Mouse (Mus musculus) cortical plate, adult 2 months (tissue): Measurements from ENCODE around the gene Alcam. TPM values are rescaled to one million over a fixed set of nuclear protein-coding genes. Genes with fewer than 3 reads are reported as not detected.
A peak's percentile ranks its signal among the peaks of the same experiment; 100 is the strongest.

ENCODE experiments used
- H3K27ac ChIP-seq: fragments of 200-500 bp; 2 replicates; pipeline ENCODE4 v1.5.1; 2012; ENCODE audit warnings: low read length, control low read depth, inconsistent platforms; ENCODE audit not compliant: insufficient read depth
- H3K4me1 ChIP-seq: fragments of 200-500 bp; 2 replicates; pipeline ENCODE4 v1.6.1; 2011; ENCODE audit warnings: low read length; ENCODE audit not compliant: control insufficient read depth, insufficient read depth
- H3K4me3 ChIP-seq: fragments of 200-500 bp; 2 replicates; pipeline ENCODE4 v1.5.1; 2011; ENCODE audit warnings: mild to moderate bottlenecking, low read length, control low read depth; ENCODE audit not compliant: insufficient read depth
- CTCF ChIP-seq: fragments of 200-500 bp; IDR thresholded peaks from 2 replicates; pipeline ENCODE4 v1.5.1; 2011; ENCODE audit warnings: mild to moderate bottlenecking, control low read depth, low read length; ENCODE audit not compliant: insufficient read depth; ENCODE audit errors: extremely low read depth
- POLR2A ChIP-seq: fragments of 200-500 bp; IDR thresholded peaks from 2 replicates; pipeline ENCODE4 v1.6.1; 2011; ENCODE audit warnings: mild to moderate bottlenecking, low read length, control low read depth; ENCODE audit not compliant: insufficient read depth; ENCODE audit errors: extremely low read depth
- polyA plus RNA-seq: library from polyadenylated mRNA; depleted of rRNA; stranded (reverse); fragments of >200 nt; gene quantifications from 2 replicates; pipeline ENCODE4 v1.2.3, GENCODE M21; 2012

Alcam gene
- polyA plus RNA-seq, 1 experiment: 57.2 TPM

DNA sequence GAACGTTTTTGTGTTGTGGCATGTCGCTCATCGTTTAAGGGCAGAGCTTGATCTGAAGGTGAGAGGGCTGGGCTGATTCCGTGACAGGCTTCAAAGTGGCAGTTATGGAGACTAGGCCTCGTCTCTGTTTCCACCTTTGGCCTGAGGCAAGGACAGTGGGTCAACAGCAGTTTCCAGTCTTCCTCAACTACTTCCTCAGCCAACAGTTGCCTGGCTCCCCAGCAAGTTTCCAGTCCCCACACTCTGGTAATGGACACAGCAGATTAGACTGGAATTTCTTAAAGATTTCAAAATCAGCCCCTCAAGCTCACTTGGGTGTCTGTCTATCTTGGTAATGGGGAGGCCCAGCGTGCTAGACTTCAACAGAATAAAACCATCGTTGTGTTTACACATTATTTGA is 224.4 kb downstream of the Alcam start:
- TF ChIP-seq CTCF (no peak), POLR2A (no peak)
- H3K4me3 ChIP-seq: no peak overlapping the region
- peaks cover 2% of the 10 kb centered on the region; the same call in 1 of the 2 replicates for H3K4me1 ChIP-seq
- no peak overlapping the region for H3K27ac ChIP-seq

DNA sequence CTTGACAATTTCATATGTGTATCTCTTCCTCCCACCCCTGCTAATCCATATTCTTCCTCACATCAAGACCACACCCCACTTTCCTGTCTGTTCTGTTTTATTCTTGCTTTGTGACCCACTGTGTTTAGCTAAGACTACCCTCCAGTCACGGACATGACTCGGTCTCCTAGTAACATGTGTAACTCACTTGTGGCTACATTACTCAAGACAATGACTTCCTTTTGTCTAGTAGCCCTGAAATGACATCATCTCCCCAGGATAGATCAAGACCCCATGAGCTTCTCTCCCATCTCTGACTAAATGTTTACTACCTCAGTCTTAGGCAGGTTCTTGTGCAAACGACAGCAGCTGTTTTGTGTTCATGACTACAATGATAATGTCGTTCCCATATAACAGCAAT is 231.0 kb downstream of the Alcam start:
- Histone ChIP-seq H3K4me3 (no peak overlapping the region), H3K4me1 (no peaks in the 10 kb centered on the region), H3K27ac (no peak overlapping the region)
- no peak for TF ChIP-seq POLR2A
- TF ChIP-seq CTCF: no peak

DNA sequence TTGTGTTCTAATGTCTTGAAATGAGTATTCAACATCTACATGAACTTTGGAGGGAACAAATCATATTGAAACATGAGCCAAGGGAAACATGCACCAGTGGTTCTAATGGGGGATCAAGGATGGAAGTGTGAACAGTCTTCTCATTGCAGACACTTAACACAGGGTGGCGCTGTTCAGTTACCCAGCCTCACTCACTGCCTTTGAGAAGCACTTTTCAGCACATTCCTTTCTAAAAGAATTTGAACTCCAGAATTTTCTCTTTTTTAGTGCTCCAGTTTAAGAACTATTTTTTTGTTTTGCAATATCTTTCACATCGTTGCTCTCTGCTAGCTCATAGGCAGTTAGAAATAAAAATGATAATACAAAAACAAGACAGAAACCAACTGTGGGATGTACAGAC is 234.8 kb downstream of the Alcam start:
- no peak overlapping the region for H3K27ac ChIP-seq
- TF ChIP-seq CTCF (peak; percentile 75), POLR2A (no peak)

DNA sequence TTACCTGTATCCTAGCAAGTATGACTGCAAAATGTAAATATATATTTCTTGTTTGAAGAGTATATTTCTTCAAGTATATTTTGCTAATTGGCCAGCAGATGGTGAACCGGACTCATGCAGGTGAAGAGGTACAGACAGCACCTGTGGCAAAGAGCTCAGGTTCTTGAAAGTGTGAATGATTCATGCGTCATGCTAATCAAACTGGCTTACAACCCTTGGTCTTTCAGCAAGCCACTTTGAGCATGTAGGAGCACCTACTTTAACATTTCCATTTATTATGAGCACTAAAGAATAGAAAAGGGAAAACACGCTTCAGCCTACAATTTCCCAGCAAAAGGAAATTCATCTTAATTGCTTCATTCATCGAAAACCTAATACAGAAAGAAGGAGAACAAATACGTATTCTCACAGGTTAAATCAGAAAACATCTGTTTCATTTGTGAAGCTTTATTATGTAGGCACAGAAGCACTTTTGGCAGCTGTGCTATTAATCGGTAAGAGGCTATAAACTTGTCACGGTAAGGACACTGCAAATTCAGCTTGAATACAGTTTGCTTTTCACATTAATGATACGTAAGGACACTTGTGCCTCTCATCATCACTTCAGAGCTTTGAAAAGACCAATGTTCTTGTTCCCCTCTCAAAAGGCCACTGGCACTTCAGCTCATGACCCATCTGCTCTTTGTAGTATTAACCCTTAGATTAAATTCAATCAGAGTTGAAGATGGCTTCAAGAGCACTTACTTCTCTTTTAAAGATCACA is 242.8 kb downstream of the Alcam start:
- no peak for TF ChIP-seq CTCF
- no peak for TF ChIP-seq POLR2A
- no peak overlapping the region for H3K4me3 ChIP-seq
- no peak overlapping the region for H3K27ac ChIP-seq
- no peaks in the 10 kb centered on the region for H3K4me1 ChIP-seq

More for the DNA sequence above, 234.8 kb downstream of the Alcam start:
- no peak overlapping the region for H3K4me3 ChIP-seq
- no peaks in the 10 kb centered on the region for H3K4me1 ChIP-seq

DNA sequence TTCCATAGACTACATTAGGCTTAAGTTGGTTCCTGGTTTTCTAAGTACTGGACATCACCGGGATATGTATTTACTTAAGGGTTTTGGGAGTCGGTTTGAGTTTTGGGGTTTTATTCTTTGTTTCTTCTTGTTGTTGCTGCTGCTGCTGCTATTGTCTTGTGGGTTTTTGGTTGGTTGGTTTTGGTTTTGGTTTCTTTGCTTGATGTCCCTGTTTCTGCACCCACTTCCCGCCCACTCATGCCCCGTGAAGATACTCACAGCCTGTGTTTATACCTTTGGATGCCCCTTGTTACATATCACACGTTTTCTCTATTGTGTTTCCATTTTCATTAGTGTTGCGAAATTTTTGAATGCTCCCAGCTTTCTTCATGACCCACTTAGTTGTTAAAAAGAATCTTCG is 253.8 kb downstream of the Alcam start:
- Histone ChIP-seq H3K27ac (no peak overlapping the region), H3K4me3 (no peak overlapping the region), H3K4me1 (no peaks in the 10 kb centered on the region)
- TF ChIP-seq POLR2A (no peak), CTCF (no peak)
